In the genomic region with DNA sequence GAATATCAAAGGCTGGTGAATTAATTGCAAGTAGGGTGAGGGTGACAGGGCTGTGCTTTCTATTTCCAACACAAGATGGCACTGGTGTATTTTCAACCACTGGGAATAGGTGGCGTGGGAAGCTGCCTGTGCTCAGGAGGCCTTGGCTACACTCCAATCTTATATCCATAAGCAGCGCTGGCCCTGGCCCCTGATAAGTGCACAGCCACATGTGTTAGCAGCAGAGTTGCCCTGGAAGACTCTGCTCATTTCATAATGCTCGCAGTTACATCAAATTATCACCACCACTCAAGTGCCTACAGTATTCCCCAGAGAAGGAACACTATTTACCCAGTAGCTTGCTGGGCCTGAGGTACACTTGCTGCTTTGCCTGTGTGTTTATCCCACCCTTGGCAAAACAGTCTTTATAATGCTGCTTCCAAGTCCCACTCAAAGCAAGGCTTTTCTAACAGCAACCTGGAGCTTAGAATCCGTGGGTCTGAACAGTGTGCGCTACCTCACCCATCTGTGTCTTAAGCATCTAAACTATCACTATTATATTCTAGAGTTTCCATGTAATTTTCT, we compare ENCODE assay signal across 8 mouse cellular contexts.
DNase-seq lines count a peak whose midpoint lies in the region; ATAC-seq and TF ChIP-seq lines count a peak whose summit lies in the region.

No protein-coding gene starts in this region.

- intact Hi-C loops in heart, postnatal 14 days (cut with DNase I) = loop anchor here (2.0 to 10.0 kb wide), 2 partner anchors 599 to 1519 kb away; no protein-coding TSS in a partner anchor

- no peak overlapping the region for H3K4me3 ChIP-seq in E14TG2a.4 (replicated peaks; ENCODE audit: low read length)
- H3K4me3 ChIP-seq in embryonic facial prominence, embryonic 14.5 days (ENCODE audit: low read depth, low read length) = no peak overlapping the region
- H3K4me3 ChIP-seq in liver, embryonic 16.5 days (ENCODE audit: low read depth, low read length) = no peak overlapping the region

- ATAC-seq in embryonic facial prominence, embryonic 14.5 days (ENCODE audit: low read depth) = peak; percentile 94
- ATAC-seq in liver, embryonic 16.5 days (ENCODE audit: low read depth) = 0 out of 2 replicates have a peak, but pooled peaks have one; percentile 16

- H3K27me3 ChIP-seq in E14TG2a.4 (ENCODE audit: insufficient read depth, low read length) = no peaks in the 10 kb centered on the region; the same call in 1 of the 2 replicates
- no peaks in the 10 kb centered on the region for H3K27me3 ChIP-seq in embryonic facial prominence, embryonic 14.5 days (replicated peaks; ENCODE audit: control insufficient read depth, insufficient read depth, low read length)
- H3K27me3 ChIP-seq in liver, embryonic 16.5 days (ENCODE audit: control insufficient read depth, insufficient read depth, low read depth, low read length) = no peaks in the 10 kb centered on the region

- no peaks in the 10 kb centered on the region for H3K4me1 ChIP-seq in E14TG2a.4 (replicated peaks; ENCODE audit: low read depth, low read length)
- H3K4me1 ChIP-seq in embryonic facial prominence, embryonic 14.5 days (ENCODE audit: control insufficient read depth, insufficient read depth, low read length) = no peaks in the 10 kb centered on the region
- no peaks in the 10 kb centered on the region for H3K4me1 ChIP-seq in liver, embryonic 16.5 days (ENCODE audit: control insufficient read depth, low read depth, low read length)

- no peak overlapping the region for H3K4me2 ChIP-seq in embryonic facial prominence, embryonic 14.5 days (ENCODE audit: low read depth, low read length)
- no peak overlapping the region for H3K4me2 ChIP-seq in liver, embryonic 16.5 days (ENCODE audit: low read depth, low read length)

- 29% methylated on average over 5 of the region's 5 CpGs for WGBS in embryonic facial prominence, embryonic 14.5 days
- WGBS in liver, embryonic 16.5 days (ENCODE audit: insufficient replicate concordance) = 47% methylated on average over 5 of the region's 5 CpGs

- H3K36me3 ChIP-seq in E14TG2a.4 (ENCODE audit: insufficient read depth, low read length) = no peaks in the 10 kb centered on the region
- H3K36me3 ChIP-seq in embryonic facial prominence, embryonic 14.5 days (ENCODE audit: control insufficient read depth, insufficient read depth, low read length) = no peaks in the 10 kb centered on the region
- no peaks in the 10 kb centered on the region for H3K36me3 ChIP-seq in liver, embryonic 16.5 days (ENCODE audit: control insufficient read depth, insufficient read depth)

- no peak overlapping the region for H3K9ac ChIP-seq in embryonic facial prominence, embryonic 14.5 days (ENCODE audit: low read depth, low read length)
- no peak overlapping the region for H3K9ac ChIP-seq in liver, embryonic 16.5 days (ENCODE audit: low read depth, low read length)

- no peaks in the 10 kb centered on the region for H3K9me3 ChIP-seq in E14TG2a.4 (ENCODE audit: low read length)
- no peaks in the 10 kb centered on the region for H3K9me3 ChIP-seq in embryonic facial prominence, embryonic 14.5 days (ENCODE audit: control insufficient read depth, low read length)
- H3K9me3 ChIP-seq in liver, embryonic 16.5 days (replicated peaks; ENCODE audit: control insufficient read depth, low read length) = no peaks in the 10 kb centered on the region

- TF ChIP-seq CTCF in E14TG2a.4 (conservative IDR thresholded peaks at IDR 0.05; ENCODE audit: low read length) = peak; percentile 81

- peak; percentile 9 to 13 for DNase-seq in adrenal gland, postnatal 4 days (ENCODE audit: low spot score in 2 of 2)
- DNase-seq in embryonic facial prominence, embryonic 14.5 days (ENCODE audit: low spot score) = peak; percentile 94
- peak; percentile 14 to 53 for DNase-seq in heart, postnatal 14 days
- DNase-seq in layer of hippocampus, adult 11-12 months (ENCODE audit: low spot score) = peak; percentile 75
- peak; percentile 38 for DNase-seq in retina, adult 2 months (ENCODE audit: low read depth, low spot score)
- no peak for DNase-seq in thymus, postnatal 4 days

- H3K27ac ChIP-seq in embryonic facial prominence, embryonic 14.5 days (replicated peaks; ENCODE audit: low read depth, low read length) = no peak overlapping the region
- no peak overlapping the region for H3K27ac ChIP-seq in liver, embryonic 16.5 days (ENCODE audit: low read length)
